In the genomic region with DNA sequence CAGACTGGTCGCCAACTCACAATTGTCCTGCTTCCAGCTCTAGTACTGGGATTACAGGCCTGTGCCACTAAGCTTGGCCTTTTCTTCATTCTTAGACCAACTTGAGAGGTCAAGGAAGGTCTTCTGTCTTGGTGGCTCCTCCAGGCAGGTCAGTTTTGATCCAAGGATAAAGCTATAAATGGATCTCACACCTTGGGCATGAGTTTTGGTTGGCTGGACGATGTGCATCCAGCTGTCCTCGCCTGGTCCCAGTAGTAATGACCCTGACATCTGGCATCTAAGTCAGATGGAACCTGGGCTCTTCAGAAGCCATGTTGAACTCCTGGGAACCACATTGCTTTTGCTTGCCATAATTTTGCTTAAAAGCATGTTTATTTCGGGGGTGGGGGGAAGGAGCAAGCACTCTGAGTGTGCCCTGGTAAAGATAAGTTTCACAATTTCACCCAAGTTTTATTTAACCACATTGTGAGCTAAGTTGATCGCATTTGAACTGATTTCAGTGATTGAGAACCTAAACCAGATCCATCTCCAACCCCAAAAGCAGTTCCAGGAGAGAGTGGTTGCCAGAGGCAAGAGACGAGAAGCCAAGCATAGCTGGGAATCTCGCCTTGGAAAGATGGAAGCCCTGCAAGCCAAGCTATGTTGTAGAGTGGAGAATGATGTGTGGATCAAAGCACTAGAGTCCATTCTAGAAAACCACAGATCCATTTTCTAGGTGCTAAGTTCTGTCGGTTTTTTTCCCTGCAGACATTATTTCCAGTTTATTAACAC, we compare ENCODE assay signal across 21 mouse cellular contexts.
A peak's percentile ranks its signal among the peaks of the same experiment; 100 is the strongest.
DNase-seq lines count a peak whose midpoint lies in the region; ATAC-seq lines count a peak whose summit lies in the region.
"Had no signal": no experiment of that assay in that cellular context is flagged by ENCODE, and none has a peak within 500 bp of the region (broad histone marks: within the 10 kb centered on the region; RNA-seq: fewer than 3 reads in every experiment).

No protein-coding gene starts in this region.

- no peaks in the 10 kb centered on the region for H3K27me3 ChIP-seq in forebrain, embryonic 11.5 days (ENCODE audit: control insufficient read depth, insufficient read depth, low read length)
- peaks cover 12% of the 10 kb centered on the region; the same call in 1 of the 2 replicates for H3K27me3 ChIP-seq in forebrain, embryonic 15.5 days
- no peaks in the 10 kb centered on the region for H3K27me3 ChIP-seq in heart, embryonic 11.5 days (ENCODE audit: control insufficient read depth, insufficient read depth, low read length)
- no peaks in the 10 kb centered on the region for H3K27me3 ChIP-seq in midbrain, embryonic 11.5 days (ENCODE audit: control insufficient read depth, insufficient read depth, low read length)
- H3K27me3 ChIP-seq in midbrain, embryonic 16.5 days (ENCODE audit: control insufficient read depth, insufficient read depth, low read depth, low read length), result no peaks in the 10 kb centered on the region
- H3K27me3 ChIP-seq: embryonic facial prominence, embryonic 15.5 days; heart, embryonic 13.5 days; intestine, embryonic 15.5 days had no signal

- DNase-seq in forebrain, embryonic 11.5 days (ENCODE audit: low spot score), result peak; percentile 14
- DNase-seq in heart, adult 11 months, result peak; percentile 93
- peak; percentile 64 for DNase-seq in midbrain, embryonic 11.5 days (ENCODE audit: low spot score, missing footprints)
- no peak for DNase-seq in right cerebral cortex, postnatal 14 days
- DNase-seq: adrenal gland, postnatal 25 days; cerebellum, adult 11 months; cerebellum, adult 8-10 months; cerebellum, postnatal 14 days; embryo, embryonic 11 days; kidney, adult 18-20 months had no signal

- H3K36me3 ChIP-seq in forebrain, embryonic 11.5 days (ENCODE audit: control insufficient read depth, insufficient read depth, low read length), result no peaks in the 10 kb centered on the region
- no peaks in the 10 kb centered on the region for H3K36me3 ChIP-seq in forebrain, embryonic 15.5 days
- no peaks in the 10 kb centered on the region for H3K36me3 ChIP-seq in heart, embryonic 11.5 days (ENCODE audit: control insufficient read depth, insufficient read depth, low read length)
- H3K36me3 ChIP-seq in midbrain, embryonic 11.5 days (ENCODE audit: control insufficient read depth, insufficient read depth, low read length), result no peaks in the 10 kb centered on the region
- H3K36me3 ChIP-seq in midbrain, embryonic 16.5 days (ENCODE audit: control insufficient read depth, insufficient read depth, low read length), result no peaks in the 10 kb centered on the region
- H3K36me3 ChIP-seq: embryonic facial prominence, embryonic 15.5 days; forebrain, embryonic 10.5 days; heart, embryonic 13.5 days; hindbrain, embryonic 10.5 days; intestine, embryonic 15.5 days had no signal

- ATAC-seq in forebrain, embryonic 11.5 days (replicated peaks; ENCODE audit: low FRiP score), result no peak
- no peak for ATAC-seq in forebrain, embryonic 15.5 days (replicated peaks)
- no peak for ATAC-seq in heart, embryonic 11.5 days (replicated peaks; ENCODE audit: insufficient number of reproducible peaks, low FRiP score, low TSS enrichment)
- ATAC-seq in midbrain, embryonic 11.5 days (ENCODE audit: low FRiP score), result no peak
- ATAC-seq in midbrain, embryonic 16.5 days, result no peak
- ATAC-seq: forebrain, embryonic 16.5 days; intestine, embryonic 15.5 days had no signal

- no peaks in the 10 kb centered on the region for H3K9me3 ChIP-seq in forebrain, embryonic 11.5 days (ENCODE audit: control insufficient read depth, low read length)
- H3K9me3 ChIP-seq in forebrain, embryonic 15.5 days, result no peaks in the 10 kb centered on the region
- H3K9me3 ChIP-seq in heart, embryonic 11.5 days (replicated peaks; ENCODE audit: control insufficient read depth, low read length), result no peaks in the 10 kb centered on the region
- no peaks in the 10 kb centered on the region for H3K9me3 ChIP-seq in midbrain, embryonic 11.5 days (ENCODE audit: control insufficient read depth, low read length)
- no peaks in the 10 kb centered on the region for H3K9me3 ChIP-seq in midbrain, embryonic 16.5 days (replicated peaks; ENCODE audit: control insufficient read depth, low read length, poor library complexity, severe bottlenecking)
- H3K9me3 ChIP-seq: embryonic facial prominence, embryonic 15.5 days; forebrain, embryonic 10.5 days; heart, embryonic 13.5 days; hindbrain, embryonic 10.5 days; intestine, embryonic 15.5 days had no signal

- peaks cover 4% of the 10 kb centered on the region; the same call in 1 of the 2 replicates for H3K4me1 ChIP-seq in forebrain, embryonic 11.5 days (replicated peaks; ENCODE audit: control insufficient read depth, insufficient read depth, low read length)
- H3K4me1 ChIP-seq in forebrain, embryonic 15.5 days, result peaks cover 9% of the 10 kb centered on the region; the same call in 1 of the 2 replicates
- H3K4me1 ChIP-seq in heart, embryonic 11.5 days (ENCODE audit: control insufficient read depth, insufficient read depth, low read length), result peaks cover 4% of the 10 kb centered on the region; the same call in 1 of the 2 replicates
- H3K4me1 ChIP-seq in midbrain, embryonic 11.5 days (ENCODE audit: control insufficient read depth, insufficient read depth, low read length), result peaks cover 12% of the 10 kb centered on the region
- peaks cover 10% of the 10 kb centered on the region; the same call in 1 of the 2 replicates for H3K4me1 ChIP-seq in midbrain, embryonic 16.5 days (ENCODE audit: control insufficient read depth, insufficient read depth, low read length)

- WGBS in forebrain, embryonic 11.5 days, result 87% methylated on average over 8 of the region's 8 CpGs
- WGBS in forebrain, embryonic 15.5 days, result 89% methylated on average over 8 of the region's 8 CpGs
- WGBS in heart, embryonic 11.5 days (ENCODE audit: insufficient replicate concordance), result 82% methylated on average over 8 of the region's 8 CpGs
- WGBS in midbrain, embryonic 11.5 days, result 86% methylated on average over 8 of the region's 8 CpGs
- 91% methylated on average over 8 of the region's 8 CpGs for WGBS in midbrain, embryonic 16.5 days

- H3K4me3 ChIP-seq in forebrain, embryonic 11.5 days (ENCODE audit: low read depth, low read length), result no peak overlapping the region
- H3K4me3 ChIP-seq in forebrain, embryonic 15.5 days, result no peak overlapping the region
- no peak overlapping the region for H3K4me3 ChIP-seq in heart, embryonic 11.5 days (ENCODE audit: low read depth, low read length)
- no peak overlapping the region for H3K4me3 ChIP-seq in midbrain, embryonic 11.5 days (ENCODE audit: low read depth, low read length)
- H3K4me3 ChIP-seq in midbrain, embryonic 16.5 days (ENCODE audit: low read depth, low read length), result no peak overlapping the region
- H3K4me3 ChIP-seq: embryonic facial prominence, embryonic 15.5 days; erythroblast, embryonic 14.5 days; forebrain, embryonic 10.5 days; heart, embryonic 13.5 days; hindbrain, embryonic 10.5 days; intestine, embryonic 15.5 days had no signal

- no peak overlapping the region for H3K27ac ChIP-seq in forebrain, embryonic 11.5 days (ENCODE audit: low read depth, low read length)
- H3K27ac ChIP-seq in forebrain, embryonic 15.5 days (replicated peaks), result no peak overlapping the region
- H3K27ac ChIP-seq in heart, embryonic 11.5 days (ENCODE audit: low read depth, low read length), result no peak overlapping the region
- no peak overlapping the region for H3K27ac ChIP-seq in midbrain, embryonic 11.5 days (ENCODE audit: low read depth, low read length)
- H3K27ac ChIP-seq in midbrain, embryonic 16.5 days (ENCODE audit: low read length), result no peak overlapping the region
- H3K27ac ChIP-seq: embryonic facial prominence, embryonic 15.5 days; forebrain, embryonic 10.5 days; heart, embryonic 13.5 days; hindbrain, embryonic 10.5 days; hindbrain, embryonic 14.5 days; intestine, embryonic 15.5 days had no signal

- no peak overlapping the region for H3K4me2 ChIP-seq in forebrain, embryonic 11.5 days (ENCODE audit: low read depth, low read length, severe bottlenecking)
- no peak overlapping the region for H3K4me2 ChIP-seq in forebrain, embryonic 15.5 days (replicated peaks)
- no peak overlapping the region for H3K4me2 ChIP-seq in heart, embryonic 11.5 days
- H3K4me2 ChIP-seq in midbrain, embryonic 11.5 days, result no peak overlapping the region
- H3K4me2 ChIP-seq in midbrain, embryonic 16.5 days (ENCODE audit: low read length), result no peak overlapping the region
- H3K4me2 ChIP-seq: embryonic facial prominence, embryonic 15.5 days; heart, embryonic 13.5 days; hindbrain, embryonic 14.5 days; intestine, embryonic 15.5 days had no signal

- H3K9ac ChIP-seq in forebrain, embryonic 11.5 days (ENCODE audit: low read length), result no peak overlapping the region
- no peak overlapping the region for H3K9ac ChIP-seq in forebrain, embryonic 15.5 days (replicated peaks)
- H3K9ac ChIP-seq in heart, embryonic 11.5 days (ENCODE audit: low read depth, low read length), result no peak overlapping the region
- H3K9ac ChIP-seq in midbrain, embryonic 11.5 days (ENCODE audit: low read length), result no peak overlapping the region
- no peak overlapping the region for H3K9ac ChIP-seq in midbrain, embryonic 16.5 days (ENCODE audit: low read depth, low read length)
- H3K9ac ChIP-seq: embryonic facial prominence, embryonic 15.5 days; heart, embryonic 13.5 days; hindbrain, embryonic 14.5 days; intestine, embryonic 15.5 days had no signal
